Mouse (Mus musculus) hindbrain, embryonic 14.5 days (tissue): ENCODE data around the gene Ankrd40. TPM values are rescaled to one million over a fixed set of nuclear protein-coding genes. Genes with fewer than 3 reads are reported as not detected.

Source experiments
- ATAC-seq: fragments of 200-750 bp; cut with Nextera tagmentation; 2 replicates; pipeline ENCODE4 v1.8.0; 2017; ENCODE audit warnings: moderate number of reproducible peaks, mild to moderate bottlenecking, moderate TSS enrichment, moderate library complexity; ENCODE audit not compliant: low FRiP score
- DNase-seq: peaks from one replicate; pipeline ENCODE4 v3.0.0-alpha.2; 2015; ENCODE audit warnings: low spot score
- H3K27ac ChIP-seq: fragments of 300-500 bp; sonication (generic); 2 replicates; pipeline ENCODE4 v1.5.1; 2014; ENCODE audit warnings: mild to moderate bottlenecking, moderate library complexity
- H3K27me3 ChIP-seq: fragments of 300-500 bp; sonication (generic); 2 replicates; pipeline ENCODE4 v1.6.1; 2014; ENCODE audit warnings: mild to moderate bottlenecking, low read length, mixed read lengths; ENCODE audit not compliant: control insufficient read depth, insufficient read depth
- H3K36me3 ChIP-seq: fragments of 300-500 bp; sonication (generic); replicated peaks from 2 replicates; pipeline ENCODE4 v1.6.1; 2014; ENCODE audit not compliant: control insufficient read depth, insufficient read depth
- H3K4me1 ChIP-seq: fragments of 300-500 bp; sonication (generic); replicated peaks from 2 replicates; pipeline ENCODE4 v1.6.1; 2014; ENCODE audit warnings: antibody characterized with exemption, low read length, mixed read lengths; ENCODE audit not compliant: control insufficient read depth, insufficient read depth
- H3K4me2 ChIP-seq: fragments of 300-500 bp; sonication (generic); replicated peaks from 2 replicates; pipeline ENCODE4 v1.6.1; 2014; ENCODE audit warnings: mild to moderate bottlenecking, moderate library complexity
- H3K4me3 ChIP-seq: fragments of 300-500 bp; sonication (generic); replicated peaks from 2 replicates; pipeline ENCODE4 v1.5.1; 2014; ENCODE audit warnings: mild to moderate bottlenecking, low read length
- H3K9ac ChIP-seq: fragments of 300-500 bp; sonication (generic); 2 replicates; pipeline ENCODE4 v1.6.1; 2014
- H3K9me3 ChIP-seq: fragments of 300-500 bp; sonication (generic); 2 replicates; pipeline ENCODE4 v1.6.1; 2016; ENCODE audit warnings: low read length; ENCODE audit not compliant: control insufficient read depth
- WGBS: fragments of 180-500 bp; shearing (Covaris S2); extraction: QIAGEN DNeasy Blood & Tissue Kit; methylation state at CpG from one replicate; pipeline ENCODE4 v1.1.7; 2014; 5-methylcytosine and 5-hydroxymethylcytosine counted together
- polyA plus RNA-seq: library from polyadenylated mRNA; unstranded; fragments of >200 nt; fragmentation: Nextera tagmentation; extraction: Ambion mirVana; gene quantifications from 2 replicates; pipeline ENCODE4 v1.2.1, GENCODE M21; 2014

Gene Ankrd40
- polyA plus RNA-seq, 1 experiment from 2014 or later, result 12.8 TPM

- no peaks in the 10 kb centered on the region for H3K36me3 ChIP-seq
- no peak overlapping the region for H3K4me2 ChIP-seq
- no peak overlapping the region for H3K4me3 ChIP-seq
- H3K9ac ChIP-seq, result no peak overlapping the region
- 87% methylated on average over 8 of the region's 8 CpGs for WGBS
- no peak overlapping the region for H3K27ac ChIP-seq
- no peaks in the 10 kb centered on the region for H3K4me1 ChIP-seq
- ATAC-seq (no peak), DNase-seq (no peak)
- H3K9me3 ChIP-seq, result no peaks in the 10 kb centered on the region
- H3K27me3 ChIP-seq, result no peaks in the 10 kb centered on the region
Measured at GRCm38 (mm10) chr11:94379736-94380135, 51.9 kb downstream of the Ankrd40 start.

GRCm38 (mm10) chr11:94385977-94386771 lies 58.4 kb downstream of the Ankrd40 start:
- Histone ChIP-seq H3K4me3 (no peak overlapping the region), H3K36me3 (no peaks in the 10 kb centered on the region), H3K9me3 (no peaks in the 10 kb centered on the region), H3K4me2 (no peak overlapping the region), H3K27ac (no peak overlapping the region), H3K27me3 (no peaks in the 10 kb centered on the region), H3K4me1 (0 out of 2 replicates have a peak, but pooled peaks cover 9% of the 10 kb centered on the region), H3K9ac (no peak overlapping the region)
- 16% methylated on average over 12 of the region's 12 CpGs for WGBS
- DNase-seq (no peak), ATAC-seq (0 out of 2 replicates have a peak, but pooled peaks have one; percentile 31)

- WGBS, result 89% methylated on average over 4 of the region's 4 CpGs
- Histone ChIP-seq H3K4me2 (no peak overlapping the region), H3K36me3 (no peaks in the 10 kb centered on the region), H3K9ac (no peak overlapping the region), H3K9me3 (no peaks in the 10 kb centered on the region), H3K4me1 (0 out of 2 replicates have a peak, but pooled peaks cover 9% of the 10 kb centered on the region), H3K4me3 (no peak overlapping the region), H3K27ac (no peak overlapping the region), H3K27me3 (no peaks in the 10 kb centered on the region; the same call in 1 of the 2 replicates)
- ATAC-seq (no peak), DNase-seq (no peak)
Measured at GRCm38 (mm10) chr11:94387756-94388155, 60.0 kb downstream of the Ankrd40 start.

GRCm38 (mm10) chr11:94389021-94389420 lies 61.2 kb downstream of the Ankrd40 start:
- 93% methylated on average over 4 of the region's 4 CpGs for WGBS
- no peak overlapping the region for H3K4me2 ChIP-seq
- no peak overlapping the region for H3K27ac ChIP-seq
- no peaks in the 10 kb centered on the region for H3K9me3 ChIP-seq
- DNase-seq (no peak), ATAC-seq (no peak)
- 0 out of 2 replicates have a peak, but pooled peaks cover 9% of the 10 kb centered on the region for H3K4me1 ChIP-seq
- H3K9ac ChIP-seq, result no peak overlapping the region
- no peaks in the 10 kb centered on the region for H3K36me3 ChIP-seq
- H3K27me3 ChIP-seq, result no peaks in the 10 kb centered on the region; the same call in 1 of the 2 replicates
- no peak overlapping the region for H3K4me3 ChIP-seq

GRCm38 (mm10) chr11:94389724-94390396 lies 62.1 kb downstream of the Ankrd40 start:
- H3K9ac ChIP-seq, result no peak overlapping the region
- no peaks in the 10 kb centered on the region for H3K9me3 ChIP-seq
- no peak overlapping the region for H3K27ac ChIP-seq
- no peak for DNase-seq
- H3K4me1 ChIP-seq, result 0 out of 2 replicates have a peak, but pooled peaks cover 9% of the 10 kb centered on the region
- H3K36me3 ChIP-seq, result no peaks in the 10 kb centered on the region
- WGBS, result 71% methylated on average over 6 of the region's 6 CpGs
- ATAC-seq, result no peak
- H3K4me2 ChIP-seq, result no peak overlapping the region
- no peak overlapping the region for H3K4me3 ChIP-seq
- no peaks in the 10 kb centered on the region; the same call in 1 of the 2 replicates for H3K27me3 ChIP-seq

- no peak for ATAC-seq
Measured at GRCm38 (mm10) chr11:94390825-94391224, 63.0 kb downstream of the Ankrd40 start.

More at GRCm38 (mm10) chr11:94390825-94391224, 63.0 kb downstream of the Ankrd40 start:
- DNase-seq, result no peak
- no peaks in the 10 kb centered on the region for H3K9me3 ChIP-seq
- no peak overlapping the region for H3K9ac ChIP-seq
- H3K27me3 ChIP-seq, result no peaks in the 10 kb centered on the region; the same call in 1 of the 2 replicates
- H3K27ac ChIP-seq, result no peak overlapping the region
- H3K4me1 ChIP-seq, result 0 out of 2 replicates have a peak, but pooled peaks cover 6% of the 10 kb centered on the region
- no peaks in the 10 kb centered on the region for H3K36me3 ChIP-seq
- WGBS, result 91% methylated on average over 6 of the region's 6 CpGs
- no peak overlapping the region for H3K4me3 ChIP-seq
- H3K4me2 ChIP-seq, result no peak overlapping the region

Other genes starting within 250 kb of the Ankrd40 start
- 34.3 and 34.6 TPM in 2 replicates for gene Tob1, start 116.5 kb upstream of the Ankrd40 start, polyA plus RNA-seq
- 5.7 and 6.8 TPM in 2 replicates for gene Wfikkn2, start 82.0 kb upstream of the Ankrd40 start, polyA plus RNA-seq
- gene Gm21885, start 46.1 kb upstream of the Ankrd40 start, polyA plus RNA-seq, result 0.38 TPM in 1 of 2 replicates, not detected in the other
- gene Luc7l3, start 6.0 kb upstream of the Ankrd40 start, polyA plus RNA-seq, result 94.9 and 105 TPM in 2 replicates
- 0.85 and 1.1 TPM in 2 replicates for gene Abcc3, start 65.0 kb downstream of the Ankrd40 start, polyA plus RNA-seq
- gene Cacna1g, start 146.2 kb downstream of the Ankrd40 start, polyA plus RNA-seq, result 18.6 and 22.8 TPM in 2 replicates
- 0.33 and 1.3 TPM in 2 replicates for gene Spata20, start 158.2 kb downstream of the Ankrd40 start, polyA plus RNA-seq
- gene Epn3, start 172.0 kb downstream of the Ankrd40 start, polyA plus RNA-seq, result 1.6 and 2.0 TPM in 2 replicates
- 3.3 and 5.1 TPM in 2 replicates for gene Mycbpap, start 193.7 kb downstream of the Ankrd40 start, polyA plus RNA-seq
- gene Rsad1, start 221.3 kb downstream of the Ankrd40 start, polyA plus RNA-seq, result 6.5 and 7.5 TPM in 2 replicates
- gene Chad, start 237.0 kb downstream of the Ankrd40 start, polyA plus RNA-seq, result 0.15 and 0.37 TPM in 2 replicates